Mouse (Mus musculus) 3T3-L1 (cell line): ENCODE results near the gene Smyd4.

ENCODE experiments used
- DNase-seq: peaks from one replicate; pipeline ENCODE4 v3.0.0-alpha.2; 2015; ENCODE audit warnings: low read depth, low spot score

Gene Smyd4

DNA sequence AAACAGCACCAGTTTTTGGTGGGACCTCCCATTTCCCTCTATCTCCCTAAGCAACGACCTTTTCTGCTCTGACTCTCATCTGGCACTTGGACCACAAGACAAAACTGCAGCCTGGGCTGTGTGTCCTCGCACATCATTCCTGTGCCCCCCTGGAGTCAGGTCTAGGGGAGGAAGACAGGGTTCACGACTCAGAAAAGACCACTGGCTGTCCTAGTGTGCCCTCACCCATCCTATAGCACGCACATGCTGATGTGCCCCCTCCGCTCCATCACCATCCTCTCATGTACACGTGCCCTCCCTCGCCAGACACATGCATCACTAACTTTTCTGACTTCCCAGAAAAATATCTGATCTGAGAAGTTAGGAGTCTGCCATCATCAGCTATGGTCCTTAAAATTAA is 71.8 kb downstream of the Smyd4 start:
- DNase-seq, result no peak

DNA sequence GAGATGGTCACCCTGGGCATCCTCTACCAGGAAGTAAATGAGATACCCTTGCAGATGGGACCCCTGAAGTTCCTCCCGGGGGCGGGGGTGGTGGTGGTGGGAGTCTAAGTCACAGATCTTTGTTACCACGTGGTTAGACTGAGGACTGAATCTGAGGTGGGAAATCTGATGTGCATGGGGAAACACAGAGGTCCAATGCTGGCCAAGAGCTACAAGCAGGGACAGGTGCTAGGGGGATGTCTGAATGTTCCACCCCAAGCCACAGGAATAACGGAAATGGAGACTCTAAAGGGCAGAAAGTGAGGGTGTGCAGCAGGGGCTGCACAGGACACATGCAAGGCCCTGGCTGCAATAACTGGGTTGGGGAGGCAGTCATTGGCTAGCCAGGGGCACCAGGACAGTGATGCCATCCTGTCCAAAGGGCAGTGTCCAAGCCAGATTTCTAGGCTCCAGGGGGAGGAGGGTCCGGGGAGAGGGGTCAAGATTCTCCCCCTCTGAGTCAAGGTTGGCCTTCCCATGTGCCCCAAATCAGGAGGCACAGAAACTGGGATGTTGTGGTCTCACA is 72.7 kb downstream of the Smyd4 start:
- no peak for DNase-seq

DNA sequence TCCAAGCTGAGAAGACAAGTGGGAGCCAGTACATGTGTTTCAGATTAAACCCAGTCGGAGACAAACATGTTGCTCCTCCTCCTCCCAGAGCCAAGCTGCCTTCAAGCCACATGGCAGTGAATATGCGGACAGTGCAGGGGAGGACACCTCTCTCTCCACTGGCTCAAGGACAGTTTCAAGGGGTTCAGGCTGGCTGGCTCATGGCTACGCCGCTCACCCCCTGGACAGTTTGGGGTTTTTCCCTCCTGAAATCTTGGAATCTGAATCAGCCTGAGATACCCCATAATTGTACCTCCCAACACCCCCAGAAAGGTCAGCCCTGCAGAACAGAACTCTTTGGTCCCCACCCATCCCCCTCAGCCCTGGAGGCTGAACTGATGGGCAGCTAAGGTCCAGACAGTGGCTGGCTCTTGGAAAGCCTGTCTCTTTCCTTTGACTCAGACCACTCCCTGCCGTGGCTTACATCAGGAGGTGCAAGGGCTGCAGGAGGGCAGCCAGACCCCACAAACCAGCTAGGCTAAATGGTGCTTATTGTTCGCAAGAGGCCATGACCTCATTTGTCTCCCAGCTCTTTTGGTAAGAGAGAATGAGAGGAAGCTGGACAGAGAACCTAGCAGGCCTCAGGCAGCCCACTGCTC is 73.3 kb downstream of the Smyd4 start:
- DNase-seq, result peak; percentile 92

DNA sequence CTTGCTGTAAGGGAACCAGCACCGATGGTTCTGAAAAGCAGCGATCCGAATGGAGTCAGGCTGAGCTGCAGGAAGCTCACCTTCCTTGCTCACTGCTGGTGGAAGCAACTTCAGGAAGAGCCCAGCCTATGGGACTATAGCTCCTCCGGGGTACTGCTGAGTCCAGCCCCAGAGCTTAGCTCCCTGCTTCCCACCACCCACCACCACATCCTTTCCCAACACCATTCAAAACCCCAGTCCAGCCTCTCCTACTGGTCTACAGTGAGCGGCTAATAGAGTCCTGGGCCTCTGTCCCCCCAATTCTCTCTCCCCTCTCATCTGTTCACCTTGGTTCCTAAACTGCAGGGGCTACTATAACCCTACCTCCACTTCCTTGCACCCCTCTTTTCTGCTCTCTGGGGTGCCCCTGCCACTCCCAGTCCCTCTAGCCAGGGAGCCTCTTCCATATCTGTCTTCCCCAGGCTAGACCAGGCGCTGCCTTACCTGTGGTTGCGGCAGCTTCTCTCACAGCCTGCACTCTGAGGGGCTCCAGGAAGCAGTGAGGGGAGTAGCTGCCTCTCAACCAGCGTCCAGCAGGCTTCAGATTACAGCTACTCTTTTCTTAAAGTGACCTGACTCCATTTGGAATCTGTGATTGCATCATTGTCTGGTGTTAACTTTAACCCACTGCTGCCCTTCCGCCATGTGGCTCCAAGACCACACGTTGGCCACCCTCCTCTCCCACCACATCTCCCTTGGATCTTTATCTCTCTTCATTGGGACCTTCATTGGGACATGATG is 74.0 kb downstream of the Smyd4 start, which contains the start of gene Serpinf1:
Gene Serpinf1 (minus strand): TSS at position 689 of the 780 bp plus-strand sequence.
- DNase-seq, result peak; percentile 78

DNA sequence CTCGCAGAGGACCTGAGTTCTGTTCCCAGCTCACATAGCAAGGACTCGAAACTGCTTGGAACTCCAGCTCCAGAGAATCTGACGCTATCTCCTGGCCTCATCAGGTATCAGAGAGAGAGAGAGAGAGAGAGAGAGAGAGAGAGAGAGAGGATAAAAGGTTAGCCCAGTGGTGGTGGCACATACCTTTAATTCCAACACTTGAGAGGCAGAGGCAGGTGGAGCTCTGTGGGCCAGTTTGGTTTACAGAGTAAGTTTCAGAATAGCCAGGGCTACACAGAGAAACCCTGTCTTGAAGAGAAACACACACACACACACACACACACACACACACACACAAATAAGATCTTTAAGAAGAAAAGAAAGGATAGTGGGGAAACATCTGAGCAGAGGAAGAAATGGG is 74.9 kb downstream of the Smyd4 start:
- no peak for DNase-seq

DNA sequence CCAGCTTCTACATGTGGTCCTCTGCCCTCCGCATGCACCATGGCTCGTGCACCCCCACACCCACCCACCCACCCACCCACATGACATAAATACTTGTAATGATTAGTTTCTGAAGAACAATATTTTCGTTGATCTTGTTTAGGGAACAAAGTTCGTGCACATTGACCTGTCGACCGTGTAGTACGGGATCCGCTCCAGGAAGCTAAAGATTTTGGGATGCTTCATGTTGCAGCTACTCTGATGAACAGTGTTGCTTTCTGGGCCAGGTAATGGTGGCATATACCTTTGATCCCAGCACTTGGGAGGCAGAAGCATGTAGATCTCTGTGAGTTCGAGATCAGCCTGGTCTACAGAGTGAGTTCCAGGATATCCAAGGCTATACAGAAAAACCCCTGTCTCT is 75.8 kb downstream of the Smyd4 start:
- no peak for DNase-seq

DNA sequence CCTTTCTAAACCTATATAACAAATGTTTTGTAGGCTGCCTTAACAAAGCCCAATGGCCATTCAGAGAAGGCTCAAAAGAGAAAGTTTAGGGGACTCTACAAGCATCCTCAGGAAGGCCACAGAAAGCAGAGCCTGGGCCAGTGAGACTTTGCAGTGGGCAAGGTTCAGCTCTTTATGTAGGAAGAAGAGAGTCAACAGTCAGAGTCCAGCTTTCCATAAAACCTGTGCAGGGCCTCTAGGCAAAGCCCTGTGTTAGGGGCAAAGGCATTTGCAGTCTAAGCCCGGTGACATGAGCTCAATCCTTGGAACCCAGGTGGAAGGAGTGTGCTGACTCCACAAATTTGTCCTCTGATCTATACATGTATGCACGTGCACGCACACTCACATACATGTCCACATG is 76.2 kb downstream of the Smyd4 start:
- no peak for DNase-seq

DNA sequence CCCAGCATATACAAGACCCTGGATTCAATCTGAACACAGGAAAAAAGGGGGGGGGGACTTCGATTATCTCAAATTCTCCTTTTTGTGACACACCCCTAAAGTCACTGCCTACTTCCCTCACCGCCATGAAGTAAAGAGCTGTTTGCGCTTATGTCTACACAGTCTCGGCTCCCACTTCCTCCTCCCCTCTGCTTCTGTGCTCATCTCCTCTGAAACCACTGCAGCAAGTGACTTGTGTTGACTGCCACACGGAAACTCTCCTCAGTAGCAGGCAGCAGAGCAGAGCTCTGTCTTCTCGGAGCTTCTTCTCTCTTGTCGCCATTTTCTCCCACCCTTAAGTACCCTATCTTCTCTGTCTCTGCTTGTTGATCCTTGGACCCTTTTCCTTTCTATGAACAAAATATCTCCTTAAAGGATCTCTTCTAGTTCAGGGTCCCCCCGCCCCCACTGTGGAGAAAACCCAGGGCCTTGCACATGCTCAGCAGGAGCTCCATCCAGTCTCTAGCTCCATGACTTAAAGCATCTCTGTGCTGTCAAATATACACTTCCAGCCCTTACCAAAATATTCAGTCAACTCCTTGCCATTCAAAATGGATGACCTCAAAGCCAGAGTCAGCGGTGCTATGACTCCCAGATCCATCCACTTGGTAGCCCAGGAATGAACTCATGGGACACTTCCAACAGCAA is 80.9 kb downstream of the Smyd4 start:
- no peak for DNase-seq

DNA sequence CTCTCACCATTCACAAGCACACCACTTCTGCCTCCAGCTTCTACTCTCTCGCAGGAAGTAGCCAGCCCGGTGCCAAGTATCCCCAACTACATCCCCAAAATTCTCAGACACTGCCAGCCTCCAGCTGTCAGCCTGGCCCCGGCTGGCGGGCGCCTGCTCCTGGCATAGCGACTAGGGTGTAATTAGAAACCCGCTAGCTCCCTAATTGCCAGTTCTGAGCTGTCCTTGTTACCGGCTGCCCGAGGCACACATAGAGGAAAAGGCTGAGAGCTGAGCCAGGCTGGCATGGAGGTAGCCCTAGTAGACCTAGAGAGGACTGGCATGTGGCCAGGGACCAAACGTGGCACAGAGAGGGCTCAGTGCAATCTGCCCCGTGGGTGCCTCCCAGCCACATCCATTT is 83.1 kb downstream of the Smyd4 start:
- no peak for DNase-seq

DNA sequence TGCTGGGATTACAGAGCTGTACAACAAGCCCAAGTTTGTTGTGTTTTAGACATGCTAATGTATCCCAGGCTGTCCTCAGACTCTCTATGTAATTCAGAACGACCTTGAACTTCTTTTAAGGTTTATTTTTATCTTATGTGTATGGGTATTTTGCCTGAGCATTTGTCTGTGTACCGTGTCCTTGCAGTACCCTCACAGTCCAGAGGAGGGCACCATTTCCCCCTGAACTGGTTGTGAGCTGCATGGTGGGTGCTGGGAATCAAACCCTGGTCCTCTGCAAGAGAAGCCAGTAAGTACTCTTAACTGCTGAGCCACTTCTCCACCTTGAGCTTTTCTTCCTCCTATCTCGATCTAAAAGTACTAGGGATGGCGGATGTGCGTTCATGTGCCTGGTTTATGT is 85.9 kb downstream of the Smyd4 start:
- no peak for DNase-seq

DNA sequence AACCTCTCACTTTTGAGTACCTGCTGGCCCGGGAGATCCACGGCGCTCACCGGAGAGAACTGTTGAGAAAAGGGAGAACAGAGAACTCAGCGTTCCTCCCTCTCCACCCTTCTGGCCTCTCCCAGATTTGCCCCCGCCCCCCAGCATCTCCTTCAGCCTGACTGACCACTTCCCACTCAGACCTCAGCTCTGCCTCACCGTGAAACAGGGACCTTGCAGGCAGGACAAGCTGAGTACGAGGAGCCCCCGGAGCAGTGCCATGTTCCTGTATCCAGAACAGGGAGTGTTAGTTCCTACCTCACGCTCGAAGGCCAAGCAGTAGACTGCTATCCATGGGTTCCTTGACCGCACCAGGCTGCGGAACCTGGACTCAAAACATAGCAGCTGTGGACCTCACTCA is 90.0 kb downstream of the Smyd4 start:
- DNase-seq, result no peak

DNA sequence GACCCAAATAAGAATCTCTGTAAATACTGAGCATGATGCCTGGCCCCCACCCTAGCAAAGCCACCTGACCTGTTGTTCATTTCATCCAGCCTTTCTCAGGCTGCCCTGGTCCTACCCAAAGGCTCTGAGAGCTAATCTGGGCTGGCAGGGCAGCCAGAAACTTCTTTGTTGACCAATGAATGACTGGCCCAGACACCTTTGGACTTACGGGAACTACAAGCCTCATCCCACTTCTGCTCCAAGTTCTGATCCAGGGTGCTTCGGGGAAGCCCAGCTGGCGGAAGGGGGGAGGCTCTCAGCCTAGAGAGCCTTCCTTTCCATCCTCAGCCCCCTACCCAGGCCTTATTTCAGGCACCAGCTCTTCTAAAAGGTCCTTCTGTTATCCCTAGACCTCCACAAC is 90.6 kb downstream of the Smyd4 start:
- no peak for DNase-seq

DNA sequence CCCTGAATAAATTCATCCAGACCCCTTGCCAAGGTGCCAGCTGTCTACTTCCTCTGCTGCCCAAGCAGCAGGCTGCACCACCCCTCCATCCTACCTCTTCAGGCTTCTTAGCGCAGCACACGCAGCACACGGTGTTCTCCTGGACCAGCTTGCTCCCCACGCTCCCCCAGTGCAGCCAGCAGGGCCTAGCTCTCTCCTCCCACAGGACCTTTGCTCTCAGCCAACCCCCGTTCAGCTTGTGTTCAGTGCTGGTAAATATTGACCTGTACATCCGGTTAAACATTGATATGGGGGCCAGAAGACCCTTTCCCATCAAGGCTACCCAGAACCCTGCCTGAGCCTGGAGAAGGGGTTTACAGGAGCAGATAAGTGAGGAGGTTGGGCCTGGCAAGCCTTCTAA is 91.1 kb downstream of the Smyd4 start, which contains the start of gene Serpinf2:
Gene Serpinf2 (minus strand): TSS at position 229 of the 400 bp plus-strand sequence.
- no peak for DNase-seq

DNA sequence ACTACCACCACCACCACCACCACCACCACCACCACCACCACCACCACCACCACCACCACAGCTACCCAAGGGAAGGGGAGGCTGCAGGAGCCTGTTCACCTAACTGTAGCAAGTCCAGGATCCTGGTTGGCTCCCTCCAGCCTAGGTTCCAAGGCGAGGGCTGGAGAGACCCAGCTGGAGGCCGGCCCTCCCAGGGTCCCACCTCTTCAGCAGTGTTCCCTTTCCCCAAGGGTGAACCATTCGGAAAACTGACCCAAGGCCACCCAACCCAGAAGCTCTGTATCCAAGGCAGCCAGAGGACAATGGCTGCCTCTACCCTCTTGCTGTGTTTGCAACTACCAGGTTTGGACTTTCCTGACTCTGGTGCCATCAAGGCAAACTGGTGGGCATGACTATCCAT is 91.7 kb downstream of the Smyd4 start:
- DNase-seq, result no peak

DNA sequence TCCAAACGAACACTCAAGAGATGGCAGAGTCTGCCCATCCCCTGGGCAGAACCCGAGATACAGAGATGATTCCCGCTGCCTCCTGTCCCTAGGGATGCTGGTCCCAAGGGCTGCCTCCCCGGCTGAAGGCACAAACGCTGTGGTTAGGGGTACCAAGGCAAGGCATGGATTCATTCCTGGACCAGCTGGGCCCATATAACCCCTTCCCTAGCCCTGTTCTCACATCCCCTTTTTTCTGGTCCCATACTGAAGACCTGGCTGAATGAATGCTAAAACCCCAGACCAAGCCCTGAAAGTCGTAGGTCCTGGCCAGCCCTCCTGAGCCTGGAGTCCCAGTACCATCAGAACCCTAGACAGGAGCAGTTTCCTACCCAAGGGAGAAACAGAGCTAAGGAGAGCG is 92.8 kb downstream of the Smyd4 start:
- DNase-seq, result no peak

DNA sequence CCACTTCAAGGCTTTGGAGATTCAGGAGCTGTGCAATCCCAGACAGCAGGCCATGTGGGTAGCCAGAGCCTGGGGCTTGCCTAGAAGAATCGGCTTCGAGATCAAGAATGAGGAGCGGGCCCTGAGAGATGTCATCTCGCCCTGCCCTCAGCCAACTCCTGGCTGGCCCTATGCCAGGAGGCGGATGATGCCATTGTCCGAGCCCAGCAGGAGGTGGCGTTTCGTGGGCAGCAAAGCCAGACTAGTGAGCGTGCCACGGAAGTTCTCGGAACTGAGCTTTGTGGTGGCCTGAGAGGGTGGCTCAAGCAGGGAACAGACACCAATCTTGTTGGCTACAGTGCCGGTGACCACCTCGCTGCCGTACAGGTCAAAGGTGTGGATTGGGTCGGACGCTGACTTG is 93.4 kb downstream of the Smyd4 start:
- no peak for DNase-seq

DNA sequence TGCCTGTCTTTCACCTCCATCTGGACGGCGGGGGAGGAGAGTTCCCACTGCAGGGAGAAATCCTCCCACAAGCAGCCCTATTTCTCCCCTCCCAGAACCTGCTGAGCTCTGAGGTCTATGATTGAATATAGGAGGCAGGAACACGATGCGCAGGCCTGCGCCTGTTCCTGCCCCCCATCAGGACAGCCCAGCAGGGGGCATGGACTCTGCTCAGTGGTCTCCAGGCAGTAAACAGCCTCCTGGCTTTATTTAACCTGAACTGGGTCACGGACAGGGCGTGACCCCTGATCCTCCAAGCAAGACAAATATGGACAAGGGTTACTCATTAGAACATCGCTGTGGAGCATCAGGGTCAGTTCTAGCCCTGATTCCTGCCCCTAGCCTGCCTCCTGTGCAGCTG is 95.5 kb downstream of the Smyd4 start:
- no peak for DNase-seq

DNA sequence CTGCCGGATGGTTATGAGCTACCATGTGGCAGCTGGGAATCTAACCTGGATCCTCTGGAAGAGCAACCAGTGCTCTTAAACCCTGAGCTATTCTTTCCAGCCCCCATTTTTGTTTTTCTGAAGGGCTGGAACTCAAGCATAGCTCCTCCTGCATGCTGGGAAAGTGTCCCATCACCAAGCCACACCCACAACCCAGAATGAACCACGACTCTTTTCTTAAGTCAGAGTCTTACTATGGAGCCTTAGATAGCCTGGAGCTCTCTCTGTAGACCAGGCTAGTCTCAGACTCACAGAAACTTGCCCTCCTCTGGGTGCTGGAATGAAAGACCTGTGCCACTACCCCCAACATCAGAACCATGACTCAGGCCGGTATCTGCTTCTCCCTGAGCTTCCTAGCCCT is 100.3 kb downstream of the Smyd4 start:
- DNase-seq, result no peak

DNA sequence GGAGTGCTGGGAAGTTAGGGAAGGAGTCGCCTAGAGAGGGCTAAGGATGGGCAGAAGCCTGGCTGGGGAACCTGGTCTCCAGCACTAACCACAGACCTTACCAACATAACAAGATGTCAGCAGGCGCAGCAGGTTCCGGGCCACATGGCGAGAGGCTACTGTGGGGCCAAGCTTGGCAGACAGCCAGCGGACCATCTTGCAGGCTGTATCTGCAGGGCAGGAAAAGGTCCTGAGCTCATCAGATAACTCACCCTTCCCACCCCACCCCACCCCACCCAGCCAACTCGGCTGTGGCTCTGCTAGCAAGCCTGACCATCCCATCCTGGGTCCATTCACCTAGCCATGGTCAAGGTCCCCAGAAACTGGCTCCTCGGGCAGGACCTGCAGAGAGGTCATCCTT is 101.5 kb downstream of the Smyd4 start:
- DNase-seq, result no peak

DNA sequence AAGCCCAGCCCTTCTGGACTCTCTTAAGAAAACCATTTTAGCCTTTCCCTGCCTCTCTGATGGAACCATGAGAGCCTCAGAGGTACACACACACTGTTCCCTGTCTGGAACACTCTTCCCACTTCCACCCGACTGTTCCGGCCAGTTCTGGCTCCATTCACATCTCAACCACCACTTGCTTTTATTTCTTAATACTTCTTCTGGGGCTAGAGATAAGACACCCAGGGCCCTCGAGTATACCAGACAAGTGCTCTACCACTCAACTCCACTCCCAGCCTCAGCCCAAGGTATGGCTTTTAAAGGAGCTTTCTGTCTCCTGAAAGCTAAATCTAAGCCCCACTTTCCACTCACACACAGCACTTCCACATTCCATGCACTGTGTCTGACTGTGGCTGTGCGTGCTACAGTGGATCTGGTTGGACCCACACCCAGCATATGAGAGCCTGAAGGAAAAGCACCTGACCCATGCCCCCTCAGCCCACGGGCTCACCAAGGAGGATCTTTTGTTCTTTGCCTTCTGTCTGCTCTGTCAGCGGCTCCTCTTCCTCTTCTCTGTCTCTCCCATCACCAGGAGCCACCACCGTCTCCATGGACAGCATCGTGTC is 102.2 kb downstream of the Smyd4 start:
- DNase-seq, result no peak

DNA sequence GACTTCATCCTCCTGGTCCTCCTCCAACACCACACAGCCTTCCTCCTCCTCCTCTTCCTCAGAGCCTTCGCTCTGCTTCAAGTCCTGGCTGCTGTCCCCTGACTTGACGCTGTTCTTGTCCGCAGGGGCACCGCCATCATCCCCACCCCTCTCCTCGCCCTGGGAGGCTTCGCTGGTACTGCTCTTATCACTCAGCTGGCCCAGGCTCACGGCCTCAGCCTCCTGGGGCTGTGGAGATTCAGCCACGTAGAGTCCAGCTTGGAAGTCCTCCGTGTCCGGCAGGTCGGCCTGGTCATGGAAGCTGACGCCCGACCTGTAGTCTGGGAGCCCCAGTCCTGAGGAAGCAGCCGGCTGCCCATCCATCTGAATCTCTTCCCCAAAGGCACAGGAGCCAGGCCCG is 102.7 kb downstream of the Smyd4 start:
- no peak for DNase-seq

DNA sequence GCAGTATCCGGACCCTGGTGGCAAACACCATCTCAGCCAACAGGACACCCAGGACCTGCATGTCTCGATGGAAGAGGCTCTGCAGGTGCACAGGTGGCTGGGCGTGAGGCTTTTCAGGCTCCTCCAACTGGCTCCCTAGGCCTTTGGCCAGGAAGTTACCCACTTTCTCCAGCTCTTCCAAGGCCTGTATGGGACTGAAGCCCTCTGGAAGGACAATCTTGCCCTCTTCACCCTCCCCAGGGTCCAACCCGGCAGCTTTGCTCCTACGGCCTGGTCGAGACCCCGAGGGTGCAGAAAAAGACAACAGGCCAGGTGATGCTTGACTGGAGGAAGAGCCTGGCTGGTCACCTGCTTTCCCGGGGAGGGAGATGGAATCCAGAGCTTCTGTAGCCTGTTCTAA is 103.8 kb downstream of the Smyd4 start:
- DNase-seq, result no peak
